Mouse (Mus musculus): ENCODE results near the gene Atl1.

Atl1 gene

GRCm38 (mm10) chr12:69884053-69884452 is 8.4 kb upstream of the Atl1 start:
- DNase-seq (ENCODE audit: low read depth, low spot score): no peak

- DNase-seq (ENCODE audit: low read depth, low spot score): no peak
Measured at GRCm38 (mm10) chr12:69885170-69885923, 7.1 kb upstream of the Atl1 start.

GRCm38 (mm10) chr12:69887776-69888175 is 4.6 kb upstream of the Atl1 start:
- DNase-seq (ENCODE audit: low read depth, low spot score): no peak

GRCm38 (mm10) chr12:69888345-69888744 is 4.1 kb upstream of the Atl1 start:
- no peak for DNase-seq (ENCODE audit: low read depth, low spot score)

GRCm38 (mm10) chr12:69890051-69890450 is 2.4 kb upstream of the Atl1 start:
- no peak for DNase-seq (ENCODE audit: low read depth, low spot score)

GRCm38 (mm10) chr12:69890476-69890875 is 1.9 kb upstream of the Atl1 start:
- DNase-seq (ENCODE audit: low read depth, low spot score): no peak

GRCm38 (mm10) chr12:69891721-69892120 is 693 bp upstream of the Atl1 start:
- DNase-seq (ENCODE audit: low read depth, low spot score): no peak

GRCm38 (mm10) chr12:69893927-69894326 is 1.5 kb downstream of the Atl1 start:
- DNase-seq (ENCODE audit: low read depth, low spot score): no peak

GRCm38 (mm10) chr12:69895046-69895445 is 2.6 kb downstream of the Atl1 start:
- DNase-seq (ENCODE audit: low read depth, low spot score): no peak

- no peak for DNase-seq (ENCODE audit: low read depth, low spot score)
Measured at GRCm38 (mm10) chr12:69898119-69898518, 5.7 kb downstream of the Atl1 start.

GRCm38 (mm10) chr12:69904991-69905390 is 12.6 kb downstream of the Atl1 start:
- no peak for DNase-seq (ENCODE audit: low read depth, low spot score)

GRCm38 (mm10) chr12:69907667-69908510 is 15.5 kb downstream of the Atl1 start:
- DNase-seq (ENCODE audit: low read depth, low spot score): no peak

- DNase-seq (ENCODE audit: low read depth, low spot score): no peak
Measured at GRCm38 (mm10) chr12:69908511-69908900, 16.1 kb downstream of the Atl1 start.

- no peak for DNase-seq (ENCODE audit: low read depth, low spot score)
Measured at GRCm38 (mm10) chr12:69911906-69912305, 19.5 kb downstream of the Atl1 start.

GRCm38 (mm10) chr12:69912737-69913136 is 20.3 kb downstream of the Atl1 start:
- DNase-seq (ENCODE audit: low read depth, low spot score): no peak

GRCm38 (mm10) chr12:69917870-69918269 is 25.5 kb downstream of the Atl1 start:
- DNase-seq (ENCODE audit: low read depth, low spot score): no peak

- no peak for DNase-seq (ENCODE audit: low read depth, low spot score)
Measured at GRCm38 (mm10) chr12:69922099-69922498, 29.7 kb downstream of the Atl1 start.

- DNase-seq (ENCODE audit: low read depth, low spot score): no peak
Measured at GRCm38 (mm10) chr12:69923128-69923527, 30.7 kb downstream of the Atl1 start.

- DNase-seq (ENCODE audit: low read depth, low spot score): no peak
Measured at GRCm38 (mm10) chr12:69923603-69924002, 31.2 kb downstream of the Atl1 start.

- peak; percentile 27 for DNase-seq (ENCODE audit: low read depth, low spot score)
Measured at GRCm38 (mm10) chr12:69924012-69924411, 31.6 kb downstream of the Atl1 start.

GRCm38 (mm10) chr12:69926716-69927115 is 34.3 kb downstream of the Atl1 start:
- DNase-seq (ENCODE audit: low read depth, low spot score): no peak

- DNase-seq (ENCODE audit: low read depth, low spot score): no peak
Measured at GRCm38 (mm10) chr12:69937731-69938130, 45.3 kb downstream of the Atl1 start.

- DNase-seq (ENCODE audit: low read depth, low spot score): no peak
Measured at GRCm38 (mm10) chr12:69939291-69939690, 46.9 kb downstream of the Atl1 start.
